Mouse (Mus musculus): ENCODE data around the gene Ythdf1. TPM values are rescaled to one million over a fixed set of nuclear protein-coding genes. Genes with fewer than 3 reads are reported as not detected.

The Ythdf1 gene
- polyA plus RNA-seq, 1 experiment from 2014 or later = 21.6 TPM

GRCm38 (mm10) chr2:180861561-180861960 is 59.2 kb downstream of the Ythdf1 start:
- ATAC-seq (ENCODE audit: insufficient read depth) = no peak
- WGBS (ENCODE audit: insufficient replicate concordance) = 71% methylated on average over 12 of the region's 12 CpGs
- Histone ChIP-seq H3K36me3 (replicated peaks) (no peaks in the 10 kb centered on the region), H3K4me3 (replicated peaks) (no peak overlapping the region), H3K9me3 (replicated peaks) (no peaks in the 10 kb centered on the region), H3K4me1 (replicated peaks) (no peaks in the 10 kb centered on the region), H3K27ac (replicated peaks) (no peak overlapping the region), H3K4me2 (no peak overlapping the region), H3K9ac (no peak overlapping the region), H3K27me3 (peaks cover 6% of the 10 kb centered on the region; the same call in 1 of the 2 replicates)

GRCm38 (mm10) chr2:180857121-180857520 is 63.6 kb downstream of the Ythdf1 start:
- Histone ChIP-seq H3K4me3 (replicated peaks) (no peak overlapping the region), H3K9me3 (replicated peaks) (no peaks in the 10 kb centered on the region), H3K36me3 (replicated peaks) (no peaks in the 10 kb centered on the region), H3K27me3 (peaks cover 45% of the 10 kb centered on the region), H3K9ac (no peak overlapping the region), H3K4me2 (no peak overlapping the region), H3K27ac (replicated peaks) (no peak overlapping the region), H3K4me1 (replicated peaks) (no peaks in the 10 kb centered on the region)
- ATAC-seq (ENCODE audit: insufficient read depth) = no peak
- WGBS (ENCODE audit: insufficient replicate concordance) = 63% methylated on average over 8 of the region's 8 CpGs

- no peak overlapping the region for H3K27ac ChIP-seq (replicated peaks)
- 10% methylated on average over 13 of the region's 13 CpGs for whole genome bisulfite sequencing (ENCODE audit: insufficient replicate concordance)
- peaks cover 42% of the 10 kb centered on the region for H3K27me3 ChIP-seq
- H3K9ac ChIP-seq = no peak overlapping the region
- no peaks in the 10 kb centered on the region for H3K4me1 ChIP-seq (replicated peaks)
- no peak overlapping the region for H3K4me3 ChIP-seq (replicated peaks)
- H3K4me2 ChIP-seq = no peak overlapping the region
- no peaks in the 10 kb centered on the region for H3K36me3 ChIP-seq (replicated peaks)
- ATAC-seq (ENCODE audit: insufficient read depth) = no peak
- no peaks in the 10 kb centered on the region for H3K9me3 ChIP-seq (replicated peaks)
These were observed 65.7 kb downstream of the Ythdf1 start for GRCm38 (mm10) chr2:180855005-180855544.

Small RNA genes lying within 50 kb of the gene (microRNA-seq; reads per million reads assigned to microRNA genes)
- not detected for gene Mir124a-3

Other genes starting within 250 kb of the Ythdf1 start
- 11.7 and 13.1 TPM in 2 replicates for gene Dido1, start 210.9 kb downstream of the Ythdf1 start, polyA plus RNA-seq (2015; fragmentation: Nextera tagmentation; extraction: Ambion mirVana)
- 117 TPM in 2 replicates for gene Gid8, start 210.8 kb downstream of the Ythdf1 start, polyA plus RNA-seq (2015; fragmentation: Nextera tagmentation; extraction: Ambion mirVana)
- 8.1 and 10.0 TPM in 2 replicates for gene Slc17a9, start 195.7 kb downstream of the Ythdf1 start, polyA plus RNA-seq (2015; fragmentation: Nextera tagmentation; extraction: Ambion mirVana)
- not detected in 2 replicates for gene Bhlhe23, start 144.0 kb downstream of the Ythdf1 start, polyA plus RNA-seq (2015; fragmentation: Nextera tagmentation; extraction: Ambion mirVana)
- not detected in 2 replicates for gene Birc7, start 8.1 kb upstream of the Ythdf1 start, polyA plus RNA-seq (2015; fragmentation: Nextera tagmentation; extraction: Ambion mirVana)
- 0.82 and 2.4 TPM in 2 replicates for gene Nkain4, start 33.8 kb upstream of the Ythdf1 start, polyA plus RNA-seq (2015; fragmentation: Nextera tagmentation; extraction: Ambion mirVana)
- 32.0 and 35.1 TPM in 2 replicates for gene Arfgap1, start 46.3 kb upstream of the Ythdf1 start, polyA plus RNA-seq (2015; fragmentation: Nextera tagmentation; extraction: Ambion mirVana)
- gene Col20a1, start 65.6 kb upstream of the Ythdf1 start, polyA plus RNA-seq (2015; fragmentation: Nextera tagmentation; extraction: Ambion mirVana) = 0.07 TPM in 1 of 2 replicates, not detected in the other
- 0.94 and 1.1 TPM in 2 replicates for gene Chrna4, start 122.6 kb upstream of the Ythdf1 start, polyA plus RNA-seq (2015; fragmentation: Nextera tagmentation; extraction: Ambion mirVana)
- 0.18 and 0.28 TPM in 2 replicates for gene Kcnq2, start 214.4 kb upstream of the Ythdf1 start, polyA plus RNA-seq (2015; fragmentation: Nextera tagmentation; extraction: Ambion mirVana)
- gene Eef1a2, start 236.1 kb upstream of the Ythdf1 start, polyA plus RNA-seq (2015; fragmentation: Nextera tagmentation; extraction: Ambion mirVana) = not detected in 2 replicates